Mouse (Mus musculus) embryonic facial prominence, embryonic 15.5 days (tissue): ENCODE data around the gene Slc16a6. TPM values are rescaled to one million over a fixed set of nuclear protein-coding genes. Genes with fewer than 3 reads are reported as not detected.

Source experiments
- ATAC-seq: fragments of 200-750 bp; cut with Nextera tagmentation; 2 replicates; pipeline ENCODE4 v1.8.0; 2017; ENCODE audit warnings: low read depth, moderate TSS enrichment; ENCODE audit not compliant: insufficient number of reproducible peaks, low FRiP score, low TSS enrichment
- H3K27ac ChIP-seq: fragments of 300-500 bp; sonication (generic); replicated peaks from 2 replicates; pipeline ENCODE4 v1.5.1; 2015; ENCODE audit warnings: mild to moderate bottlenecking, inconsistent platforms
- H3K27me3 ChIP-seq: fragments of 300-500 bp; sonication (generic); 2 replicates; pipeline ENCODE4 v1.6.1; 2015; ENCODE audit warnings: inconsistent platforms
- H3K36me3 ChIP-seq: fragments of 300-500 bp; sonication (generic); 2 replicates; pipeline ENCODE4 v1.6.1; 2015; ENCODE audit warnings: mild to moderate bottlenecking, inconsistent platforms
- H3K4me1 ChIP-seq: fragments of 300-500 bp; sonication (generic); 2 replicates; pipeline ENCODE4 v1.6.1; 2015; ENCODE audit warnings: inconsistent platforms
- H3K4me2 ChIP-seq: fragments of 300-500 bp; sonication (generic); replicated peaks from 2 replicates; pipeline ENCODE4 v1.6.1; 2015; ENCODE audit warnings: mild to moderate bottlenecking, inconsistent platforms
- H3K4me3 ChIP-seq: fragments of 300-500 bp; sonication (generic); replicated peaks from 2 replicates; pipeline ENCODE4 v1.5.1; 2015; ENCODE audit warnings: mild to moderate bottlenecking, inconsistent platforms
- H3K9ac ChIP-seq: fragments of 300-500 bp; sonication (generic); 2 replicates; pipeline ENCODE4 v1.6.1; 2015; ENCODE audit warnings: inconsistent platforms
- H3K9me3 ChIP-seq: fragments of 300-500 bp; sonication (generic); replicated peaks from 2 replicates; pipeline ENCODE4 v1.6.1; 2016; ENCODE audit warnings: inconsistent platforms
- WGBS: fragments of 180-500 bp; shearing (Covaris S2); methylation state at CpG from one replicate; pipeline ENCODE4 v1.1.7; 2015; 5-methylcytosine and 5-hydroxymethylcytosine counted together
- polyA plus RNA-seq: library from polyadenylated mRNA; unstranded; fragments of >200 nt; fragmentation: Nextera tagmentation; extraction: Ambion mirVana; gene quantifications from 2 replicates; pipeline ENCODE4 v1.2.1, GENCODE M21; 2015

Slc16a6 gene
- polyA plus RNA-seq, 1 experiment from 2014 or later = 7.5 TPM

DNA sequence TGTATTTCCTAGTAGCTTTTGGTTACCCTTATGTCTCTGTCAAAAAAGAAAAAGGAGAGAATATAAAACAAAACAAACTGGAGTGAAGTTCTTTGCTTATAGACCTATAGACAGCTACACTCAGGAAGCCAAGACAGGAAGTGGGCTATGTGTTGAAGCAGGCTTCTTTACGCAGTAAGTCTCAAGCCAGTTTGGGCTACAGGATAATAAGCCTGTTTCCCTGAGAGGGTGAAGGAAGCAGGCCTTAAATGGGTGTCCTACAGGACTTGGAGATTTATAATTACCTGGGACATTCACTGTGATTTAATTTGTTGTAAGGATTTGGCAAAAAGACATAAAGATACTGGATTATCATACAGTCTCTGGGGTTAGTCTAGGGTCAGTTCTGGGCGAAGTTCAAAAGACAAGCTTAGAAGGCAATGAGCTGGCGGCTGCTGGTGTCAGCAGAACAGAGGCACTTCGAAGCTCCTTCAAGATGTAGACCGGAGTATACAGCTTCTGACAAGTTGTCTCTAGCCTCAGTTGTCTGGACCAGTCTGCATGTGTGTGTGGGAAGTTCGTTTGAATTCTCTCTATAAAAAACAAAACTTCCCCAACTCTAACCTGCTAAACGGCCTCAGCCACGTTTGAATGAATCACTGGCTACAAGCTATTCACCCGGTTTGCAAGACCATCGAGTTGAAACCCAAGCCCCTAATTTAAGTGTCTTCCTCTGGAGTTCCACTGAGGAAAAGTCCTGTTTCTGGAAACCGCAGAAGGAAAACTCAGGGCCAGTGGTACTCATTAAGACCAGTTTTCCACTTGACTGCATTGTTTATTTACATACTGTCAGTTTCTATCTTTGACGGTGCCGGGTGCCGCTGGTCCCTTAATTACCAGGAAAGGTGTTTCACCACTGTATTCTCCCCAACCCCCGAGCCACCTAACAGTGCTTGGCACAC, 2.2 kb downstream of the Slc16a6 start:
- WGBS = 31% methylated on average over 15 of the region's 15 CpGs
- Histone ChIP-seq H3K4me3 (peak overlapping the region; percentile 74; the same call in 1 of the 2 replicates), H3K27me3 (peaks cover 22% of the 10 kb centered on the region), H3K4me1 (peaks cover 12% of the 10 kb centered on the region; the same call in 1 of the 2 replicates), H3K9me3 (no peaks in the 10 kb centered on the region), H3K36me3 (no peaks in the 10 kb centered on the region), H3K4me2 (peak overlapping the region; percentile 98), H3K9ac (no peak overlapping the region), H3K27ac (no peak overlapping the region)
- ATAC-seq = no peak

DNA sequence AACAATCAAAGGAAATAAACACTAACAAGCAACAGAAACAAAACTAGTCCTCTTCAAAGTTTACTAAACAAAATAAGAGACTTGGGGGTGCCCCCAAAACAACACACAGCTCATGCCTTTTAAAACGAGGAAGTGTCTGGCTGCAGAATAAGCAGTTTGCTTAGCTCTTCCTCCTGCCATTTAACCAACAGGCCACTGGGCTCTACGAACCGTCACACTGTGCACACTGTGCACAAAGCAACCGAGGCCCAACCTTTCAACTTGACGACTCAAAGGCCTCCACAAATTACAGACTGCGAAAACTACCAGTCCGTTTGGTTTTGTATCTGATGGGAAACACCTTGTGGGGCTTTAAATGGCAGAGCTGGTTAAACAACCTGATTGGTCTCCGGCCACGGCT, 3.2 kb downstream of the Slc16a6 start:
- Histone ChIP-seq H3K9me3 (no peaks in the 10 kb centered on the region), H3K4me1 (peaks cover 12% of the 10 kb centered on the region; the same call in 1 of the 2 replicates), H3K9ac (no peak overlapping the region), H3K4me3 (no peak overlapping the region), H3K4me2 (no peak overlapping the region), H3K27me3 (peaks cover 21% of the 10 kb centered on the region), H3K27ac (no peak overlapping the region), H3K36me3 (no peaks in the 10 kb centered on the region)
- WGBS = 60% methylated on average over 9 of the region's 9 CpGs
- no peak for ATAC-seq

DNA sequence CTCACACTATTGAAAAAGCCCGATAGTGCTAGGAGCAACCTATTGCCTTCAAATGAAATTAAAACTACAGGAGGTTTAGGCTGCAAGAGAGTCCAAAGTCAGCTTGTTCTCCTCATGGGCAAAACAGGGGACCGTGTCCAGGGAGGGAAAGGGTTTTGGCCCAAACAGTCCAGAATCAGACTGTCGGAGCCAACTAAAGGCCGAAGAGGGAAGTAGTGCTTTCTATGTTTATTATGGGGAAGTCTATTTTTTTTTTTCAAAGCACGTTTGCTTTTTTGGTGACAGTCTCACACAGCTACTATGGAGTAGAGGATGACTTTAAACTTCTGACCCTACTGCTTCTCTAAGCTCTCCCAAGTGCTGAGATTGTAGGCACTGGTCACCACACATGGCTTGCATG, 5.3 kb downstream of the Slc16a6 start:
- ATAC-seq = no peak
- 86% methylated on average over 5 of the region's 5 CpGs for WGBS
- no peaks in the 10 kb centered on the region for H3K36me3 ChIP-seq
- no peaks in the 10 kb centered on the region for H3K9me3 ChIP-seq
- H3K9ac ChIP-seq = no peak overlapping the region
- peaks cover 13% of the 10 kb centered on the region; the same call in 1 of the 2 replicates for H3K27me3 ChIP-seq
- no peak overlapping the region for H3K4me2 ChIP-seq
- H3K4me3 ChIP-seq = no peak overlapping the region
- H3K4me1 ChIP-seq = peaks cover 7% of the 10 kb centered on the region; the same call in 1 of the 2 replicates
- no peak overlapping the region for H3K27ac ChIP-seq

DNA sequence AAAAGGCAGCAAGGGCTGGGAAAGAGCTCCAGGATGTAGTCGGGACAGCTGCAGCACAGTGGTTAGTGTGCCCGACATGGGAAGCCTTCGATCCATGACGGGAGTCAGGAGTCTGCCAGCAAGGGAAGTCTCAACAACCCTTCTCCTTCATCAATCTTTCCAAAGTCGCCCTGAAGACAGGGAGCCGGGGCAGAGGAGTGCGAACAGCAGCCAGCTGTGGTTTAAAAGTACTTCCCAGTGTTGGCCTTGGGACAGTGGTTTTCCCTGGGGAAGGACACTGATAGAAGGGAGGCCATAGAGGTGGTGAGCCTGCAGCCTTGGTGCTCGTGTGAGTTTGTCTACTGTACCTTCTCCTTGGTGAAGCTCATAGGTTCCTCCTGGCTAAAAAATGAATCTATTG, 6.4 kb downstream of the Slc16a6 start:
- 81% methylated on average over 8 of the region's 8 CpGs for WGBS

DNA sequence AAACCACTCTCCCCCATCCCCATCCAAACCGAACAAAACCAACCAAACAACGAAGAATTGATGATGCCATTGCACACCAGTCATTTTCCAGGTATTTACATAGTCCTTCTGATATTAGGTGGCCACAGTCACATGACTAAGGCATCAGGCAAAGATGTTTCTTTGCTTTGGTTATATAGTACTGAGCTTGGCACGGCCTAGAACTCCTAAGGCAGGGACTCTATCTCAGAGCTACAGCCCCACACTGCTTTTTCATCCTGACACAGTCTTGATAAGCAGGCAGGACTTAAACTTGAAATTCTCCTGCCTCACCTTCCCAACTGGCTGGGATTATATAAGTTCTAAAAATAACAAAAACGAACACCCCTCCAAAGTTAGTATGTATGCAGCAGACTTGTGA, 8.3 kb downstream of the Slc16a6 start:
- H3K9me3 ChIP-seq = no peaks in the 10 kb centered on the region
- H3K4me1 ChIP-seq = no peaks in the 10 kb centered on the region
- no peak overlapping the region for H3K9ac ChIP-seq
- WGBS = 94% methylated on average over 4 of the region's 4 CpGs
- H3K4me3 ChIP-seq = no peak overlapping the region
- H3K36me3 ChIP-seq = no peaks in the 10 kb centered on the region
- H3K4me2 ChIP-seq = no peak overlapping the region
- ATAC-seq = no peak
- no peaks in the 10 kb centered on the region for H3K27me3 ChIP-seq
- H3K27ac ChIP-seq = no peak overlapping the region

More for the DNA sequence above, 6.4 kb downstream of the Slc16a6 start:
- 0 out of 2 replicates have a peak, but pooled peaks cover 2% of the 10 kb centered on the region for H3K4me1 ChIP-seq
- peaks cover 10% of the 10 kb centered on the region; the same call in 1 of the 2 replicates for H3K27me3 ChIP-seq
- H3K9ac ChIP-seq = no peak overlapping the region
- H3K4me2 ChIP-seq = no peak overlapping the region
- H3K27ac ChIP-seq = no peak overlapping the region
- H3K36me3 ChIP-seq = no peaks in the 10 kb centered on the region
- H3K9me3 ChIP-seq = no peaks in the 10 kb centered on the region
- no peak overlapping the region for H3K4me3 ChIP-seq
- no peak for ATAC-seq

DNA sequence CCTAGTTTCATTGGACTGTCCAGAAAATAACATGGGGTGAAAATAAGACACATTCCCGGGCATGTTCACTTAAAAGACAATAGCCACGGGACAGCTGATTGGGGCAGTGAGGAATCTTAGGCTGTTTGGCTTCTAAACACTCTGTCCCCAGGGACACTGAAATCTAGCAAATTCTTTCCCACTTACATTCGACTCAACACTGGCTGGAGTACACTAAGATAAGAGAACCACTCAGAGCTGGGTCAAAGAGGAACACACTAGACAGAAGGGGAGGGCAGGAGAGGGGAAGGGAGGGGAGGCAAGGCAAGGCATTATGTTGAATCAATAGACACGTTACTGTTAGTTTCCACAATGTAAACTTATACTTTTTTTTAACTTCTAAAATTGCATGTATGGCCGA, 12.8 kb downstream of the Slc16a6 start:
- H3K4me2 ChIP-seq = no peak overlapping the region
- H3K9ac ChIP-seq = no peak overlapping the region
- H3K36me3 ChIP-seq = no peaks in the 10 kb centered on the region
- ATAC-seq = no peak
- no peak overlapping the region for H3K4me3 ChIP-seq
- 59% methylated on average over 5 of the region's 5 CpGs for WGBS
- H3K27me3 ChIP-seq = no peaks in the 10 kb centered on the region
- H3K27ac ChIP-seq = no peak overlapping the region
- H3K4me1 ChIP-seq = no peaks in the 10 kb centered on the region
- H3K9me3 ChIP-seq = no peaks in the 10 kb centered on the region

DNA sequence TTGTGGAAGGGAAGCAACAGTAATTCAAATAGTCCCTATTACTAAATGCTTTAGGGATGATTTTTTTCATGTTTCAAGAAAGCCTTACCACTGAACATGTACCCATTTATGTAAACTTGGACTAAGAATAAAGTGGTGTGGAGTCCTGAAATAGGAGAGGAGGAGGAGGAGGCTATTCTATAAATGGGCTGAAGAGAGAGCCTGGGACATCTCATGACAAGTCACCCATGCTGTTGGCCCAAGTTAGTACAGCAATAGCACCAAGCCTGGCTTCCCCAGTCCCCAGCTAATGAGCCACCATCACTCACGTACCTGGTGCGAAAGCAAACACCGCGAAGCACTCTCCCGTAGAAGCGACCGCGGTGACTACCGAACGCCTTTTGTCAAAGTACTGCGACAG, 15.2 kb downstream of the Slc16a6 start:
- 95% methylated on average over 11 of the region's 11 CpGs for WGBS
- Histone ChIP-seq H3K27ac (no peak overlapping the region), H3K4me2 (no peak overlapping the region), H3K4me3 (no peak overlapping the region), H3K36me3 (no peaks in the 10 kb centered on the region), H3K9me3 (no peaks in the 10 kb centered on the region), H3K9ac (no peak overlapping the region), H3K27me3 (no peaks in the 10 kb centered on the region), H3K4me1 (no peaks in the 10 kb centered on the region)
- no peak for ATAC-seq

DNA sequence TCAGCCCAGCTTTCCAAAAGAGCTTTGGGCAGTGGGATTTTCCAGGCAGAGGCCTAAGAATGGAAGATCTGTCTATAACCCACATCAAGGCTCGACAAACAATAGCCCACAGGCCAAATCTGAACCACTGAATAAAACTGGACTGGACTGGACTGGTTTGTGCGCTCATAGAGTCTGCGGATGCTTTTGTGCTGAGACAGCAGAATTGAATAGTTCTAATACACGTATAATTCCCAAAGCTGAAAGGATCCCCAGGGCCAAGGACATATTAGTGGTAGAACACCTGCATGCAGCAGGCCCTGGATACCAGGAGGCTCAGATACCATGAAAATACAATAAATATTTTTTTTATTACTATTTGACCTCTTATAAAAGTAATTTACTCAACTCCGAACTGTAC, 17.1 kb downstream of the Slc16a6 start:
- H3K9me3 ChIP-seq = no peaks in the 10 kb centered on the region
- no peaks in the 10 kb centered on the region for H3K27me3 ChIP-seq
- no peak overlapping the region for H3K4me3 ChIP-seq
- H3K36me3 ChIP-seq = no peaks in the 10 kb centered on the region
- WGBS = 87% methylated on average over 5 of the region's 5 CpGs
- H3K27ac ChIP-seq = no peak overlapping the region
- no peak overlapping the region for H3K9ac ChIP-seq
- ATAC-seq = no peak
- H3K4me1 ChIP-seq = no peaks in the 10 kb centered on the region
- H3K4me2 ChIP-seq = no peak overlapping the region

DNA sequence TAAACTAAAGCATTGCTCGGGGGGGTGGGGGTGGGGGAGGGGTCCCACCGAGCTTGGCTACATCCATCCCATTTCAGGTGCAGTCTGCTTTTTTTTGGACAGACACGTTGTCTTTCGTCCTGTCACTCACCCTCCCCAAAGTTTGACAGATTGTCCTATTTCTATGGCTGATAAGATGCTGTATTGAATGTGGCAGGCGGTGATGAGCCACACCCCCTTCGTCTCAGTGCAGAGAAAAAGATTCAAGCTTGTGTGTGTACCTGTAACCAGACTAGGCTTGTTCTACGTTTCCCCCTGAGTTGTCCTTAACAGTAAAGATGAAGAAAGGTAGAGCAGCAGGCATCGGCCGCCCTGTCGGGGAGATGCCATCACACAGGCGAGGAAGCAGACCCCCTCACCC, 22.2 kb downstream of the Slc16a6 start:
- no peak overlapping the region for H3K9ac ChIP-seq
- no peaks in the 10 kb centered on the region for H3K9me3 ChIP-seq
- no peaks in the 10 kb centered on the region for H3K36me3 ChIP-seq
- no peaks in the 10 kb centered on the region for H3K27me3 ChIP-seq
- no peak for ATAC-seq
- 68% methylated on average over 11 of the region's 11 CpGs for WGBS
- H3K4me1 ChIP-seq = no peaks in the 10 kb centered on the region
- no peak overlapping the region for H3K4me3 ChIP-seq
- no peak overlapping the region for H3K27ac ChIP-seq
- H3K4me2 ChIP-seq = no peak overlapping the region

DNA sequence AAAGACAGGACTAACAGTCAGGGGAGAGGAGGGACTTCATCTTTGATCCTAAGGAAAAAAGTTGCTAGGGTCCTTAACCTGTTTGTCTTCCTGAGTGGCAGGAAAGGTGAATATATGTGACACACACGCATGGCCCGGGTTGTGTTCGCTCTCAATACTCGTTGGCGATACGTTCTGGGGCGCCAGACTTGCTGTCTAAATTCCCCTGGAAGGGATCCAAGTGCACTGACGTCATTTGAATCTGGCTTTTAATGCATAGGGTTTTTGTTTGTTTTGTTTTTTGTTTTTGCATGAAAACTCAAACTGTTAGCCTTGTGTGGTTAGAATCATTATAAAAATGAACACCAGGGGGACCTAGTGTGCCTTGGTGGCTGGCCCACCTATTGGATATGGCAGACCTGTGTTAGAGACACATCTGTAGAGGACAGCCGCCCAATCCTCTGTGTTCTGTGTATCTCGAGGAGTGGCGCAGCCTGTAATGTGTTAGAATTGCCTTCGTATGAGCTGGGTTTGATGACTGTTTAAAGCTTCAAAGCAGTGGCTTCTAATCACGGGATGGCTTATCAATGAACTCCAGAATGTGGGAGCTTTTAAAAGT, 27.9 kb downstream of the Slc16a6 start:
- H3K27ac ChIP-seq = no peak overlapping the region
- 39% methylated on average over 13 of the region's 13 CpGs for WGBS
- no peak overlapping the region for H3K4me2 ChIP-seq
- H3K4me3 ChIP-seq = no peak overlapping the region
- H3K4me1 ChIP-seq = peaks cover 3% of the 10 kb centered on the region; the same call in 1 of the 2 replicates
- no peak overlapping the region for H3K9ac ChIP-seq
- H3K9me3 ChIP-seq = no peaks in the 10 kb centered on the region
- H3K27me3 ChIP-seq = no peaks in the 10 kb centered on the region
- no peak for ATAC-seq
- H3K36me3 ChIP-seq = no peaks in the 10 kb centered on the region

DNA sequence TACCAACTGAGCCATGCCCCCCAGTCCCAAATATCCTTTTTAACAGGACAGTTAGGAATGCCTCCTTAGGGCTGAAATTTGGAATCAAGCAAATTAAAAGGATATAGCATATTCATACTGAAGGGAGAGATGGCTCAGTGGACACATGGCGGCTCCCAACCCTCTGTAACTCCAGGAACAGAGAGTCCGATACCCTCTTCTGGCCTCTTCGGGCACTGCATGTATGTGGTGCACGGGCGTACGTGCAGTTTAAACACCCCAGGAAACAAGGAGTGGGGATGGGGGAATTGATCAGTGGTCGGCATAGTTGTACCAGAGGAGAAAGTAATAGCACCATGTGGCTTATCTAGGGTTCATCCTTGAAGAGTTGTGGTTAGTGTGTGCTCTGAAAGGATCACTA, 28.8 kb downstream of the Slc16a6 start:
- 57% methylated on average over 7 of the region's 7 CpGs for WGBS
- no peak for ATAC-seq
- no peak overlapping the region for H3K27ac ChIP-seq
- no peaks in the 10 kb centered on the region for H3K9me3 ChIP-seq
- H3K4me2 ChIP-seq = no peak overlapping the region
- no peak overlapping the region for H3K9ac ChIP-seq
- H3K27me3 ChIP-seq = no peaks in the 10 kb centered on the region
- no peaks in the 10 kb centered on the region for H3K36me3 ChIP-seq
- peaks cover 12% of the 10 kb centered on the region; the same call in 1 of the 2 replicates for H3K4me1 ChIP-seq
- no peak overlapping the region for H3K4me3 ChIP-seq
